Mouse (Mus musculus): ENCODE measurements around the gene Lmcd1. TPM values are rescaled to one million over a fixed set of nuclear protein-coding genes. Genes with fewer than 3 reads are reported as not detected.
"Not testable (repeated sequence)": the region's sequence is repeated elsewhere in the genome, so short reads cannot be mapped to it uniquely, and the experiment has no call there.

Lmcd1 gene
- polyA plus RNA-seq (2015; fragmentation: Nextera tagmentation; extraction: Ambion mirVana): 2.2 and 3.3 TPM in 2 replicates

DNA sequence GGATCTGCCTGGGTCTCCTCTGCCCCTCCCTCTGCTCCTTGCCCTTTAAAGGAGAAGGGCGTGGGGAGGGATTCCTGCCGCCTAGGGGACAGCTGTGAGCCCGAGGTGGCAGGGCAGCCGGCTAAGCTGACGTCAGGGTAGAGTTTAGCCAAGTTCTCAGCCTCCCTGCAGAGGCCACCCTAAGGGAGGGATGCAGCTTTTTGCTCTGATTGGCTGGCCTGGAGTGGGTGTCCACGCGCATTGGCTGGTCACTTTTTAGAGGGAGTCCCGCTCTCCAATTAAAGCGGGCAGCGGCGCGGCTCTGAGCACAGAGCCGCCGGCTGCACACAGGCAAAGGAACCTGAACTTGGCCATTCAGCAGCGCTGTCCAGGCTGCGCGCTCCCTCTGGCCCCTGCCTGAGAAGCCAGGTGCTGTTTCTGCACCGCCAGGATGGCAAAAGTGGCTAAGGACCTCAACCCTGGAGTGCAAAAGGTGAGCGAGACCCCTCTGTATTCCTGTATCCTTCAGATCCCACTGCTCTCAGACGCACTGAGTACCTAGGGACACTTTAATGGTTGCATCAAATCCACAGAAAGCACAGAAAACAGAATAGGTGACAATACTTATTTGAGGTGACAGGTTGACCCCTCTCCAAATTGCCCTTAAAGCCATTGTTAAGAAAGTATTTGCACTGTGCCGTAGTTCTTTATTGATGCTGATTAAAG, at the start of gene Lmcd1:
TSS of gene Lmcd1 (plus strand) at position 258 of the 705 bp plus-strand sequence.
- ATAC-seq (ENCODE audit: low read depth): peak; percentile 88
- WGBS (ENCODE audit: insufficient replicate concordance): 6% methylated on average over 21 of the region's 21 CpGs
- H3K27ac ChIP-seq (ENCODE audit: low read length): no peak within 1 kb of the TSS
- peaks cover 4% of the 10 kb centered on the region for H3K4me1 ChIP-seq (ENCODE audit: control insufficient read depth, low read depth, low read length)
- 0 out of 2 replicates have a peak, but pooled peaks cover 4% of the 10 kb centered on the region for H3K27me3 ChIP-seq (ENCODE audit: control insufficient read depth, insufficient read depth, low read depth, low read length)
- H3K9me3 ChIP-seq (replicated peaks; ENCODE audit: control insufficient read depth, low read length): no peaks in the 10 kb centered on the region
- no peak within 1 kb of the TSS; the same call in 1 of the 2 replicates for H3K4me3 ChIP-seq (ENCODE audit: low read depth, low read length)
- 0 out of 2 replicates have a peak within 1 kb of the TSS, but pooled peaks have one; percentile 4 for H3K4me2 ChIP-seq (ENCODE audit: low read depth, low read length)
- H3K9ac ChIP-seq (ENCODE audit: low read depth, low read length): no peak within 1 kb of the TSS
- H3K36me3 ChIP-seq (ENCODE audit: control insufficient read depth, insufficient read depth): no peaks in the 10 kb centered on the region

DNA sequence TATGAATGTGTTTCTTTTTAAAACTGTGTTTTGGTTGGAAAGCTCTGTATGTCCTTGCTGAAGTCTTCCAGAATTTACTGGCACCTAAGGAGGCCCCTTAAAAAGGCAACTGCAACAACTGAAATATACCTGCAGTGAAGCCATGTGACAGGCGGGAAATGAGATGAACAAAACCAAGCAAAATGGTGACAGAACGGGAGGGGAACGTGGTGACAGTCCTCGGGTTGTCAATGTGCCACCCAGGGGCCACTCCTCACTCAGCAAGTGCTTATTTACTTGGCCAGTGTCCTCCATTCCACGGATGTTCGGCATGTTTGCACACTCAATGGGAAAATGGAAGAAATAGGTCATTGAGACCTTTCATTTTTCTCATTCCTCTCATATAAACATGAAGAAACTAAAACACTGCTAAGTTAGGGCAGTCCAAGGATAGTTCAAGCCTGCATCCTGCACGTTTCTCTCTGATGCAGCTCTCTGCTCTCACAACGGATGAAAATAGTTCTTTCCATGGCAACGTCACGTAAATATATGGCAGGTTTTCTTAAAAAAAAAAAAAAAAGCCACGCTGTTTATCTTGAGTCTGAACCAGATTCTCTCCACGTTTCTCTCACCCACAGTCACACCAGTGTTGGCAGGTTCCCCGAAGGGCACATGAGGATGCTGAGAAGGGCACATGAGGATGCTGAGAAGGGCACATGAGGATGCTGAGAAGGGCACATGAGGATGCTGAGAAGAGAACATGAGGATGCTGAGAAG, 49.5 kb upstream of the Lmcd1 start:
- no peaks in the 10 kb centered on the region for H3K9me3 ChIP-seq (replicated peaks; ENCODE audit: control insufficient read depth, low read length)
- 48% methylated on average over 13 of the region's 13 CpGs for WGBS (ENCODE audit: insufficient replicate concordance)
- H3K27me3 ChIP-seq (ENCODE audit: control insufficient read depth, insufficient read depth, low read depth, low read length): no peaks in the 10 kb centered on the region
- H3K4me2 ChIP-seq (ENCODE audit: low read depth, low read length): no peak overlapping the region
- H3K27ac ChIP-seq (ENCODE audit: low read length): no peak overlapping the region
- ATAC-seq (ENCODE audit: low read depth): no peak
- no peaks in the 10 kb centered on the region for H3K4me1 ChIP-seq (ENCODE audit: control insufficient read depth, low read depth, low read length)
- no peak overlapping the region for H3K4me3 ChIP-seq (ENCODE audit: low read depth, low read length)
- no peaks in the 10 kb centered on the region for H3K36me3 ChIP-seq (ENCODE audit: control insufficient read depth, insufficient read depth)
- H3K9ac ChIP-seq (ENCODE audit: low read depth, low read length): no peak overlapping the region

DNA sequence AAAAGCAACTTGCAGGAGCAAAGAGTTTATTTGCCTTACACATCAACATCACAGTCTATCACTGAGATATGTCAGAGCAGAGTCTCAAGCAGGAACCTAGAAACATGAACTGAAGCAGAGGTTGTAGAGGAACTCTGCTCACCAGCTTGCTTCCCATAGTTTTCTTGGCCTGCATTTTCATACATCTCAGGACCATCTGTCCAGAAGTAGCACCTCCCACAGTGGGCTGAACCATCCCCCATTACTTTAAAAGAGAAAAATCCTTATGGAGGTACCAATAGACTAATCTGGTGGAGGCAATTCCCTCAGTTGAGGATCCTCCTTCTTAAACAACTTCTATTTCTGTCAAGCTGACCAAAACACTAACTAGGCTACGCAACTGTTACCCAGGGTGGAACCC, 36.8 kb upstream of the Lmcd1 start:
- no peaks in the 10 kb centered on the region for H3K27me3 ChIP-seq (ENCODE audit: control insufficient read depth, insufficient read depth, low read depth, low read length)
- H3K4me2 ChIP-seq (ENCODE audit: low read depth, low read length): no peak overlapping the region
- H3K4me3 ChIP-seq (ENCODE audit: low read depth, low read length): no peak overlapping the region
- no peak overlapping the region for H3K9ac ChIP-seq (ENCODE audit: low read depth, low read length)
- 64% methylated on average over 1 of the region's 1 CpGs for whole genome bisulfite sequencing (ENCODE audit: insufficient replicate concordance)
- H3K27ac ChIP-seq (ENCODE audit: low read length): no peak overlapping the region
- no peaks in the 10 kb centered on the region for H3K4me1 ChIP-seq (ENCODE audit: control insufficient read depth, low read depth, low read length)
- ATAC-seq (ENCODE audit: low read depth): no peak
- no peaks in the 10 kb centered on the region for H3K36me3 ChIP-seq (ENCODE audit: control insufficient read depth, insufficient read depth)
- no peaks in the 10 kb centered on the region for H3K9me3 ChIP-seq (replicated peaks; ENCODE audit: control insufficient read depth, low read length)

DNA sequence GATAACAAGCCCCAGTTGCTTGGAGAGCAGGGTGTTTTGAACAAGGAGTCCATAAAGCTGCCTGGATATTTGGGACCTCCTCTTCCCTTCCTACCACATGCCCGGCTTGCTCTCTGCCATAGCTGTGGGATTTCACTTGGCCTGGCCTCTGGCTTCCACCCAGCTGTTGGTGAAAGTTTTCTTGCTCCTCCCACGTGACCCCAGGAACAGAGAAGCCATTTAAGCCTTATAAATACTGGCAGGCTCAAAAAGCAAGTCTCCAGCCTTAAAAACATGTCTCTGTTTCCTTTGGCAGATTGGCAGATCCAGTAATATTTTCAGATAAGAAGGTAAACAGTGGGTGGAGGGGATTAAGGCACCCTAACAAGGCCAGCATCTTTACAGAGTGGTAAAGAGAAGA, 31.3 kb upstream of the Lmcd1 start:
- H3K4me1 ChIP-seq (ENCODE audit: control insufficient read depth, low read depth, low read length): no peaks in the 10 kb centered on the region; the same call in 1 of the 2 replicates
- no peak overlapping the region for H3K27ac ChIP-seq (ENCODE audit: low read length)
- no peaks in the 10 kb centered on the region for H3K27me3 ChIP-seq (ENCODE audit: control insufficient read depth, insufficient read depth, low read depth, low read length)
- no peaks in the 10 kb centered on the region for H3K9me3 ChIP-seq (replicated peaks; ENCODE audit: control insufficient read depth, low read length)
- no peak overlapping the region for H3K4me2 ChIP-seq (ENCODE audit: low read depth, low read length)
- H3K36me3 ChIP-seq (ENCODE audit: control insufficient read depth, insufficient read depth): no peaks in the 10 kb centered on the region
- H3K9ac ChIP-seq (ENCODE audit: low read depth, low read length): no peak overlapping the region
- WGBS (ENCODE audit: insufficient replicate concordance): 48% methylated on average over 2 of the region's 2 CpGs
- no peak overlapping the region for H3K4me3 ChIP-seq (ENCODE audit: low read depth, low read length)
- no peak for ATAC-seq (ENCODE audit: low read depth)

DNA sequence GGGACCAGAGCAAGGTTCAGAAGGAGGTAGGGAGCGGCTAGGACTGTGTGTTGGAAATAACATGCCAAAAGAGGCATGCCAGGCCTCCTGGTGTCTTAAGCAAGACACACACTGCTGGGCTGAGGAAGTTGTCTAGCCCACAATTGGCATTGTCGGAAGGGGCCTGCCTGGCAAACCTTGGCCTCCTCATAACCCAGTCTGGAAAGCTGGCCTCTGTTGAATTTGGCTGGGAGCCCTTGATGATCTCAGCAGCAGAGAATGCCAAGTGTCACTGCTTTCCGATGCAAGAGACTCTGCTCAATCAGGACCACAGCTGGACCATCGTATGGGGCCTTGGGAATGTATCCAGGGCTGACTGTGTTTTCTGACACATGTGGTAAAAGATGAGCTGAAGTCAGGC, 27.9 kb upstream of the Lmcd1 start:
- no peak overlapping the region for H3K27ac ChIP-seq (ENCODE audit: low read length)
- ATAC-seq (ENCODE audit: low read depth): 0 out of 2 replicates have a peak, but pooled peaks have one; percentile 30
- no peak overlapping the region for H3K9ac ChIP-seq (ENCODE audit: low read depth, low read length)
- WGBS (ENCODE audit: insufficient replicate concordance): 51% methylated on average over 4 of the region's 4 CpGs
- H3K4me1 ChIP-seq (ENCODE audit: control insufficient read depth, low read depth, low read length): no peaks in the 10 kb centered on the region; the same call in 1 of the 2 replicates
- no peaks in the 10 kb centered on the region for H3K36me3 ChIP-seq (ENCODE audit: control insufficient read depth, insufficient read depth)
- no peak overlapping the region for H3K4me2 ChIP-seq (ENCODE audit: low read depth, low read length)
- H3K9me3 ChIP-seq (replicated peaks; ENCODE audit: control insufficient read depth, low read length): no peaks in the 10 kb centered on the region
- H3K4me3 ChIP-seq (ENCODE audit: low read depth, low read length): no peak overlapping the region
- H3K27me3 ChIP-seq (ENCODE audit: control insufficient read depth, insufficient read depth, low read depth, low read length): no peaks in the 10 kb centered on the region

DNA sequence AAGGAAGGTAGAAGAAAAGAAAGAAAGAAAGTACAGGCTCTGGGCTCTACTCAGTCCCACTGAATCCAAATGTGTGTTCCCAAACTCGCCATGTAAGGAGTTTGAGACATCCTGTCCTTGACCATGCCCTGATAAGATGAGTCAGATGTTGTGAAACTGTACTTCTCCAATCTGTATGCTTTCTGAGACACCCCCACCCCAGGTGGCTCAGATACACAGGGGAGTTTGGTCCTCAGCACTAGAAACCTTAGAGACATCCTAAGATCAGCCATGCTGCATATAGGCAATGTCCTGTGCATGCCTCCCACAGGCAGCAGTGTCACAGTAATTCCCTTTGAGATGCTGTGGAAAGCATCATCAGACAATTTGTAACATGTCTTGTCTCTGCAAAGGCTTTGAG, 26.9 kb upstream of the Lmcd1 start:
- Histone ChIP-seq H3K4me2 (ENCODE audit: low read depth, low read length) (no peak overlapping the region), H3K4me3 (ENCODE audit: low read depth, low read length) (no peak overlapping the region), H3K27me3 (ENCODE audit: control insufficient read depth, insufficient read depth, low read depth, low read length) (no peaks in the 10 kb centered on the region), H3K9me3 (replicated peaks; ENCODE audit: control insufficient read depth, low read length) (no peaks in the 10 kb centered on the region), H3K9ac (ENCODE audit: low read depth, low read length) (no peak overlapping the region), H3K27ac (ENCODE audit: low read length) (no peak overlapping the region), H3K36me3 (ENCODE audit: control insufficient read depth, insufficient read depth) (no peaks in the 10 kb centered on the region), H3K4me1 (ENCODE audit: control insufficient read depth, low read depth, low read length) (no peaks in the 10 kb centered on the region; the same call in 1 of the 2 replicates)
- no peak for ATAC-seq (ENCODE audit: low read depth)
- WGBS (ENCODE audit: insufficient replicate concordance): 40% methylated on average over 1 of the region's 1 CpGs

DNA sequence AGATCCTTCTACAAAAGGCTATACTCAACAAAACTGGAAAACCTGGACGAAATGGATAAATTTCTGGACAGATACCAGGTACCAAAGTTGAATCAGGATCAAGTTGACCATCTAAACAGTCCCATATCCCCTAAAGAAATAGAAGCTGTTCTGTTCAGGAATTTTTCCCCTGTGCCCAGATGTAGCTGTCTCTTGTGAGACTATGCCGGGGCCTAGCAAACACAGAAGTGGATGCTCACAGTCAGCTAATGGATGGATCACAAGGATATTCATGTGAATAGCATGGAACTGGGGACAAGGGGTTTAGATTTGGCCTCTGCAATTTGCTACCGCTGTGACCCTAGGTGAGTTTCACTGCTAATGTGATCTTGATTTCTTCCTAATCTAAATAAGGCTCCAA, 19.6 kb upstream of the Lmcd1 start:
- WGBS (ENCODE audit: insufficient replicate concordance): 68% methylated on average over 2 of the region's 3 CpGs
- H3K27me3 ChIP-seq (ENCODE audit: control insufficient read depth, insufficient read depth, low read depth, low read length); H3K4me3 ChIP-seq (ENCODE audit: low read depth, low read length); H3K4me1 ChIP-seq (ENCODE audit: control insufficient read depth, low read depth, low read length); H3K9ac ChIP-seq (ENCODE audit: low read depth, low read length); H3K27ac ChIP-seq (ENCODE audit: low read length); H3K9me3 ChIP-seq (replicated peaks; ENCODE audit: control insufficient read depth, low read length); ATAC-seq (ENCODE audit: low read depth); H3K36me3 ChIP-seq (ENCODE audit: control insufficient read depth, insufficient read depth); H3K4me2 ChIP-seq (ENCODE audit: low read depth, low read length): not testable (repeated sequence)

DNA sequence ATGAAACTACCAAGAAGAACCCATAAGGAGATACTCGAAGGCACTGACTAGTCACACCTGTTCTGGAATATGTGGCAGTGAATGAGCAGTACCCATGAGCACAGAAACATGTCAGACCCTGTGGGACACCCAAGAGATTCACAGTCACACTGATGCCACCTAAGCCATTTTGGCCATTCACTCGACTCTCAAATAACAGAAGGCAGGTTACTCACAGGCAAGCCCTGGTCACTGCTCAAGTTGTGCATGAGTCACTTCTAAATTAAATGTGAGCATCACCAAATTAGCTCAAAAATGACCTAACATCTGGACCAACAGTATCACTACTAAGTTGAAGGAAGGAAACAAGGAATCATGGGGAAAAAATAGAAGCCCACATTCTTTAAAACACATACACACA, 18.6 kb upstream of the Lmcd1 start:
- Histone ChIP-seq H3K27ac (ENCODE audit: low read length) (no peak overlapping the region), H3K9ac (ENCODE audit: low read depth, low read length) (no peak overlapping the region), H3K4me1 (ENCODE audit: control insufficient read depth, low read depth, low read length) (no peaks in the 10 kb centered on the region), H3K9me3 (replicated peaks; ENCODE audit: control insufficient read depth, low read length) (no peaks in the 10 kb centered on the region), H3K36me3 (ENCODE audit: control insufficient read depth, insufficient read depth) (no peaks in the 10 kb centered on the region), H3K4me3 (ENCODE audit: low read depth, low read length) (no peak overlapping the region), H3K4me2 (ENCODE audit: low read depth, low read length) (no peak overlapping the region), H3K27me3 (ENCODE audit: control insufficient read depth, insufficient read depth, low read depth, low read length) (no peaks in the 10 kb centered on the region)
- ATAC-seq (ENCODE audit: low read depth): no peak
- WGBS (ENCODE audit: insufficient replicate concordance): 42% methylated on average over 2 of the region's 2 CpGs
